Mouse (Mus musculus): ENCODE measurements around the gene Atg13. TPM values are rescaled to one million over a fixed set of nuclear protein-coding genes. Genes with fewer than 3 reads are reported as not detected.

Atg13 gene
- total and polyA plus RNA-seq, 3 experiments, result 5.8 to 20.7 (median 8.5) TPM

DNA sequence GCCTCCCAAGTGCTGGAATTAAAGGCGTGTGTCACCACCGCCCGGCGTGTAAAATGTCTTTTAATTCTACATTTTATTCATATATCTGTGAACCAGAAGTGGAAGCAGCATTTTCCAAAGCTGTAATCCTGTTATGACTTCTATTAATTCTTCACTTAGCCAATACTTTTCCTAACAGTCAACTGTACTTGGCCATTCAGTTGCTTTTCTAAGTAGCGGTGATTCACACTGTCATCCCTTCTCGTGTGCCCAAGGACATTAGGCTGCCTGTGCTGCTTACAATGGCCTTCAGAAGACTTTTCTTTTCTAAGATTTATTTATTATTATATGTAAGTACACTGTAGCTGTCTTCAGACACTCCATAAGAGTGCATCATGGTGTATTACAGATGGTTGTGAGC is 2.0 kb downstream of the Atg13 start:
- in situ Hi-C loops (cut with MboI; ENCODE audit: low pct_ligation_motif_present, low pct_unique_long_range_greater_than_20kb, low sequenced_read_pairs) (no loop called here), dilution Hi-C loops (cut with MboI; ENCODE audit: extremely low pct_ligation_motif_present, extremely low pct_unique_long_range_greater_than_20kb, low sequenced_read_pairs) (no loop called here)
- Histone ChIP-seq H3K27me3 (replicated peaks) (no peaks in the 10 kb centered on the region), H3K36me3 (replicated peaks in 1 of 2; ENCODE audit: control insufficient read depth in 1 of 2, insufficient read depth in 1 of 2, low read length in 1 of 2) (peaks cover 3 to 9% of the 10 kb centered on the region in 2 experiments), H3K9me3 (replicated peaks; ENCODE audit: low read length) (no peaks in the 10 kb centered on the region), H3K27ac (ENCODE audit: insufficient read depth, low read depth) (no peak overlapping the region), H3K4me2 (ENCODE audit: insufficient read depth, low read depth, poor library complexity, severe bottlenecking) (no peak overlapping the region), H3K4me1 (ENCODE audit: control insufficient read depth in 1 of 2, insufficient read depth in 2 of 2) (peaks cover 5 to 21% of the 10 kb centered on the region in 2 experiments), H3K79me2 (replicated peaks; ENCODE audit: control insufficient read depth, extremely low read depth, insufficient read depth, poor library complexity, severe bottlenecking) (peaks cover 18% of the 10 kb centered on the region), H3K4me3 (replicated peaks in 1 of 3; ENCODE audit: low read depth in 2 of 3, low read length in 2 of 3, poor library complexity in 1 of 3) (no peak overlapping the region), H3K9ac (ENCODE audit: insufficient read depth, low read depth) (no peak overlapping the region)
- TF ChIP-seq JUND (conservative IDR thresholded peaks at IDR 0.05; ENCODE audit: low read depth, low read length) (no peak), UBTF (IDR thresholded peaks at IDR 0.05; ENCODE audit: low read depth, low read length) (no peak), RCOR1 (conservative IDR thresholded peaks at IDR 0.05; ENCODE audit: low read depth, low read length) (no peak), MAZ (IDR thresholded peaks at IDR 0.05; ENCODE audit: low read depth, low read length) (no peak), JUN (IDR thresholded peaks at IDR 0.05; ENCODE audit: insufficient read depth, low read depth, low read length) (no peak), CHD2 (IDR thresholded peaks at IDR 0.05; ENCODE audit: low read length) (no peak), RAD21 (IDR thresholded peaks at IDR 0.05; ENCODE audit: low read depth, low read length) (no peak), ZKSCAN1 (IDR thresholded peaks at IDR 0.05; ENCODE audit: borderline replicate concordance, low read depth, low read length) (no peak), ZC3H11A (IDR thresholded peaks at IDR 0.05; ENCODE audit: low read depth, low read length) (no peak)
- no peak for DNase-seq (ENCODE audit: extremely low read depth)

DNA sequence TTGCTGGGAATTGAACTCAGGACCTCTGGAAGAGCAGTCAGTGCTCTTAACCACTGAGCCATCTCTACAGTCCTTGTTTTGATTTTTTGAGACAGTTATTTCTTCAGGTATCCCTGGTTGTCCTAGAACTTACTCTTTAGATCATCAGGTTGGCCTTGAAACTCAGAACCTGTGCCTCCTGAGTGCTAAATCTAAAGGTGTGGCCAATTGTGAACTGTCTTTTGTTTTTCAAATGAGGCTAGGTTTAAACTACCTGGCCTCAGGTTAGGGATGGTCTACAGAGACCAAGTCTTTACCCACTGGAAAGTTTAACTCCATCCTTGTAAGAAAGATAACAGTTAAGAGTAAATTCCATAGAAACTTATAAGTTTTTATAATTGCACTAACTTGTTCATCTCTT is 3.9 kb downstream of the Atg13 start:
- Histone ChIP-seq H3K4me3 (replicated peaks in 1 of 3; ENCODE audit: low read depth in 2 of 3, low read length in 2 of 3, poor library complexity in 1 of 3) (no peak overlapping the region), H3K27ac (ENCODE audit: insufficient read depth, low read depth) (no peak overlapping the region), H3K4me2 (ENCODE audit: insufficient read depth, low read depth, poor library complexity, severe bottlenecking) (no peak overlapping the region), H3K9me3 (replicated peaks; ENCODE audit: low read length) (no peaks in the 10 kb centered on the region), H3K9ac (ENCODE audit: insufficient read depth, low read depth) (no peak overlapping the region), H3K4me1 (ENCODE audit: control insufficient read depth in 1 of 2, insufficient read depth in 2 of 2) (peaks cover 2 to 9% of the 10 kb centered on the region in 2 experiments; a peak in 3 of 4 replicates), H3K79me2 (replicated peaks; ENCODE audit: control insufficient read depth, extremely low read depth, insufficient read depth, poor library complexity, severe bottlenecking) (peaks cover 15% of the 10 kb centered on the region), H3K36me3 (replicated peaks in 1 of 2; ENCODE audit: control insufficient read depth in 1 of 2, insufficient read depth in 1 of 2, low read length in 1 of 2) (peaks cover 0 to 4% of the 10 kb centered on the region in 2 experiments), H3K27me3 (replicated peaks) (no peaks in the 10 kb centered on the region)
- in situ Hi-C loops (cut with MboI; ENCODE audit: low pct_ligation_motif_present, low pct_unique_long_range_greater_than_20kb, low sequenced_read_pairs), result no loop called here
- TF ChIP-seq TBP (conservative IDR thresholded peaks at IDR 0.05; ENCODE audit: low read depth, low read length) (no peak), POLR2AphosphoS2 (IDR thresholded peaks at IDR 0.05; ENCODE audit: low read depth, low read length) (no peak), USF2 (conservative IDR thresholded peaks at IDR 0.05; ENCODE audit: low read depth, low read length) (no peak), HCFC1 (IDR thresholded peaks at IDR 0.05; ENCODE audit: low read depth, low read length) (no peak), UBTF (IDR thresholded peaks at IDR 0.05; ENCODE audit: low read depth, low read length) (no peak), RCOR1 (conservative IDR thresholded peaks at IDR 0.05; ENCODE audit: low read depth, low read length) (no peak), CTCF (conservative IDR thresholded peaks at IDR 0.05 in 1 of 2, IDR thresholded peaks at IDR 0.05 in 1 of 2; ENCODE audit: low read depth in 2 of 2, low read length in 2 of 2) (no peak), ELF1 (IDR thresholded peaks at IDR 0.05; ENCODE audit: low read depth, low read length) (no peak), BHLHE40 (IDR thresholded peaks at IDR 0.05; ENCODE audit: low read depth, low read length) (no peak), MYC (IDR thresholded peaks at IDR 0.05; ENCODE audit: low read depth, low read length) (no peak), SMC3 (IDR thresholded peaks at IDR 0.05; ENCODE audit: low read depth, low read length) (no peak)
- dilution Hi-C loops (cut with MboI; ENCODE audit: extremely low pct_ligation_motif_present, extremely low pct_unique_long_range_greater_than_20kb, low sequenced_read_pairs), result no loop called here
- no peak for DNase-seq (ENCODE audit: extremely low read depth)
